Mouse (Mus musculus): ENCODE results near the gene Rbm42. TPM values are rescaled to one million over a fixed set of nuclear protein-coding genes. Genes with fewer than 3 reads are reported as not detected.
A peak's percentile ranks its signal among the peaks of the same experiment; 100 is the strongest.

Gene Rbm42
- polyA plus RNA-seq, 1 experiment from 2014 or later, result 106 TPM

DNA sequence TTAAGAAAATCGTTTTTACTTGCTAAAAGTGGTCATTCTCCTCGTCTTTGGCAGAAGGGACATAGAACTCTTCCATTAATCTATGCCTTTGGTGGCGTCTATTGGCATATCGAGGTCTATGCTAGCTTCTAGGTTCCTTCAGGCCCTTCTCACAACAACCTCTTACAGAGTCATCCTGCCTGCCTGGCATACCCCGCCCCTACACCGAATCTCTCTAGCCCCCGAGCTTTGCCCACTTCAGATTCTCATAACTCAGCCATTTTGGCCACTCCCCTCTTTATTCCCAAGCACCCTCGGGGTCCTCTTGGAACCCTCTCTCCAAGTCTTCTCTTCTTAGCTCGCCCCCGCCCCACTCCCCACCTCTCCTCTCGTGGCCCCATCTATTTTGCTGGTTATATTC, 15.2 kb upstream of the Rbm42 start:
- 0 out of 2 replicates have a peak overlapping the region, but pooled peaks have one; percentile 18 for H3K27ac ChIP-seq (ENCODE audit: low read length)
- peak; percentile 50; the same call in 1 of the 2 replicates for ATAC-seq (ENCODE audit: low read depth)
- no peaks in the 10 kb centered on the region for H3K27me3 ChIP-seq (ENCODE audit: control insufficient read depth, insufficient read depth, low read depth, low read length)
- H3K36me3 ChIP-seq (ENCODE audit: control insufficient read depth, insufficient read depth, low read length), result peaks cover 4% of the 10 kb centered on the region; the same call in 1 of the 2 replicates
- WGBS, result 5% methylated on average over 11 of the region's 11 CpGs
- peaks cover 5% of the 10 kb centered on the region for H3K4me1 ChIP-seq (replicated peaks; ENCODE audit: control insufficient read depth, insufficient read depth, low read length)
- H3K9me3 ChIP-seq (ENCODE audit: control insufficient read depth, low read length), result no peaks in the 10 kb centered on the region
- H3K4me2 ChIP-seq (ENCODE audit: low read depth, low read length), result peak overlapping the region; percentile 68
- peak overlapping the region; percentile 78 for H3K4me3 ChIP-seq (ENCODE audit: low read length)
- peak overlapping the region; percentile 86 for H3K9ac ChIP-seq (ENCODE audit: low read length)

DNA sequence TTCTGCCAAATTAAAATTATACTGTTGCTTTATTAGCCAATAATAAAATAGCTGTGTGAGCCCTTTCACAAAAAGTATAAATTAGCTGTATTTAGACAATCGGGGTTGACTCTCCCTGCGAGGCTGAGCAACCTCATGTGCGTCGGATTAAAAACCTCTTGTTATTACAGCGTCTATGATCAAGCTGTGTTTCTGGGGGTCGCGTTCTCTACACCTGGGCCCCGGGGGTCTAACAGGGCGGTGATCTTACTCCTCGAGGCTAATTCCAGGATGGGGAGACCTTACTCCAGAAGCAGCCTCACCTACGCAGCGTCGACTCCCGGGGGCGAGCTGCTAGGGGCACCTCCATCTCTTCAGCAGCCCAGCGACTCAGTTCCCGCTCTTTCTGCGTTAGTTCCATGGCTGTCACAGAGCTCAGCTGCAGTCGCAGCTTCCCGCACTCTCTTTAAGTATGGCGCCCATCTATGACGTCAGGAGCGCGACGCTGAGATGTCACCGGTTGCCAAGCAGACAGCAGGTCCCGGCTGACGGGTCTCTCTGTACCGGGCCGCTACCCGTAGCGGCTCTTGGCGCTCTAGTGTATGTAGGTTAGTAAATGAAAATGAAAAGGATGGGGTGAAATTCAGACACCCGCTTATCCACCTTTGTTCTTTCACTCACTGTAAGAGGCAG, 14.5 kb upstream of the Rbm42 start, which contains the start of gene Haus5:
TSS of gene Haus5 (minus strand) at position 466 of the 672 bp plus-strand sequence.
- Histone ChIP-seq H3K9ac (ENCODE audit: low read length) (peak within 1 kb of the TSS; percentile 86), H3K27ac (ENCODE audit: low read length) (0 out of 2 replicates have a peak within 1 kb of the TSS, but pooled peaks have one; percentile 18), H3K36me3 (ENCODE audit: control insufficient read depth, insufficient read depth, low read length) (peaks cover 7% of the 10 kb centered on the region), H3K4me1 (replicated peaks; ENCODE audit: control insufficient read depth, insufficient read depth, low read length) (peaks cover 5% of the 10 kb centered on the region), H3K4me3 (ENCODE audit: low read length) (peak within 1 kb of the TSS; percentile 78), H3K27me3 (ENCODE audit: control insufficient read depth, insufficient read depth, low read depth, low read length) (no peaks in the 10 kb centered on the region), H3K9me3 (ENCODE audit: control insufficient read depth, low read length) (no peaks in the 10 kb centered on the region), H3K4me2 (ENCODE audit: low read depth, low read length) (peak within 1 kb of the TSS; percentile 68)
- peak; percentile 96 for ATAC-seq (ENCODE audit: low read depth)
- under 1% methylated on average over 34 of the region's 34 CpGs for whole genome bisulfite sequencing

DNA sequence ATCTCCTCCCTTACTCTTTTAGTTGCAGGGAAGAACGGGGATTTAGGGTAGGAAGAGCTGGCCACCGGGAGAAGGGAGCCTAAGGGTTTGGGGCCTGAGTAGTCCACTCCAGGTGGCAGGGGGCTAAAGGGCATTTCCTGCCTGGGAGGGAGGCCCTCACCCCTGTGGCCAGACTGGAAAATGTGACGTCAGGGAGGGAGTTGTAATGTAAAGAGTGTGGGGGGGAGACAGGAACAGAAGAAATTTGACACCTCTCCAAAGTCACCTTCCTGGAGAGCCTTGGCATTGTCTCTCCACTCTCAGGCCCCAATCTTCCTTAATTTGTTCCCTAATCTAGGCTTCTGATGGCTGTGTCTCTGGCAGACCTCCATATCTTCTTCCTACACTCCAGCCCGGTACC, 11.0 kb downstream of the Rbm42 start:
- Histone ChIP-seq H3K9me3 (ENCODE audit: control insufficient read depth, low read length) (no peaks in the 10 kb centered on the region), H3K27ac (ENCODE audit: low read length) (no peak overlapping the region), H3K9ac (ENCODE audit: low read length) (no peak overlapping the region), H3K27me3 (ENCODE audit: control insufficient read depth, insufficient read depth, low read depth, low read length) (peaks cover 27% of the 10 kb centered on the region), H3K4me1 (replicated peaks; ENCODE audit: control insufficient read depth, insufficient read depth, low read length) (no peaks in the 10 kb centered on the region; the same call in 1 of the 2 replicates), H3K4me2 (ENCODE audit: low read depth, low read length) (no peak overlapping the region), H3K4me3 (ENCODE audit: low read length) (no peak overlapping the region), H3K36me3 (ENCODE audit: control insufficient read depth, insufficient read depth, low read length) (peaks cover 25% of the 10 kb centered on the region)
- no peak for ATAC-seq (ENCODE audit: low read depth)
- WGBS, result 8% methylated on average over 4 of the region's 4 CpGs

DNA sequence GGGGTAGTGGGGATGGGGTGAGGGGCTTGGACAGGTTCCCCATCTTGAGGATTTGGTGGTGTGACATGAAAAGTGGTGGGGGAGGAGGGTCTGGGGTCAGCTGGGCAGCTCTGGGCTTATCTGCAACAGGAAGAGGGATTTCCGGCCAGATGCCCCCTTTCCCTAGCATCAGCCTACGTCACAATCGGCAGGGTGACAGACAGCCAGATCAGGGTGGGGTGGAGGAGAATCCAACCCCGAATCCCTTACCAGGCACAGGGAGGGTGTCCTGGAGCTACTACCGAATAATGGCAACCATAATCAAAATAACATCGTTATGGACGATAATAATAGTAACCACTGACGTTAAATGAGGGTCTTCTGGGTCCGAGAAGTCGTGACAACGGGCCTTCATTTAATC, 13.7 kb downstream of the Rbm42 start:
- no peaks in the 10 kb centered on the region; the same call in 1 of the 2 replicates for H3K4me1 ChIP-seq (replicated peaks; ENCODE audit: control insufficient read depth, insufficient read depth, low read length)
- H3K9me3 ChIP-seq (ENCODE audit: control insufficient read depth, low read length), result no peaks in the 10 kb centered on the region
- no peak for ATAC-seq (ENCODE audit: low read depth)
- H3K4me2 ChIP-seq (ENCODE audit: low read depth, low read length), result no peak overlapping the region
- H3K9ac ChIP-seq (ENCODE audit: low read length), result no peak overlapping the region
- H3K36me3 ChIP-seq (ENCODE audit: control insufficient read depth, insufficient read depth, low read length), result peaks cover 8% of the 10 kb centered on the region
- WGBS, result 23% methylated on average over 11 of the region's 11 CpGs
- no peak overlapping the region for H3K27ac ChIP-seq (ENCODE audit: low read length)
- peaks cover 46% of the 10 kb centered on the region for H3K27me3 ChIP-seq (ENCODE audit: control insufficient read depth, insufficient read depth, low read depth, low read length)
- H3K4me3 ChIP-seq (ENCODE audit: low read length), result no peak overlapping the region

DNA sequence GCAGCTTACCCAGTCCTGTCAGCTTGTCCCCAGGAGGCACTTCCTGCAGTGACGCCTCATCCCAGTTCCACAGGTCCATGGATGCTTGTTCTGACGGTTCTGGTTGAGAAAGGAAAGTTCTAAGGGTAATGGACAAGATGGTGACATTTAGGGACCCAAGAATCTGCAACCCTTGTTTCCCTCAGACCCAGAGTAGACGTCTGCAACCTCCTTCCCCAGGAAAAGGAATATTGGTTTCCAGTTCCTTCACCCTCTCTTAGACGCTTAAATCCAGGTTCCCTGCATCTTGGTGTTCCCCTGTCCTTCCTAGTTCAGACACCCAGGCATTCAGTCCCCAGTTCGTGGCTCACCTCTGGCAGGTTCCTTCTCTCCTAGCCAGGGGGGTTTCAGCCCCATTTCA, 14.4 kb downstream of the Rbm42 start, which contains the start of gene Etv2:
TSS of gene Etv2 (minus strand) at position 101 of the 400 bp plus-strand sequence.
- Histone ChIP-seq H3K4me3 (ENCODE audit: low read length) (peak within 1 kb of the TSS; percentile 9; the same call in 1 of the 2 replicates), H3K9ac (ENCODE audit: low read length) (no peak within 1 kb of the TSS), H3K4me2 (ENCODE audit: low read depth, low read length) (peak within 1 kb of the TSS; percentile 26), H3K4me1 (replicated peaks; ENCODE audit: control insufficient read depth, insufficient read depth, low read length) (no peaks in the 10 kb centered on the region; the same call in 1 of the 2 replicates), H3K27me3 (ENCODE audit: control insufficient read depth, insufficient read depth, low read depth, low read length) (peaks cover 48% of the 10 kb centered on the region), H3K27ac (ENCODE audit: low read length) (no peak within 1 kb of the TSS), H3K36me3 (ENCODE audit: control insufficient read depth, insufficient read depth, low read length) (peaks cover 4% of the 10 kb centered on the region; the same call in 1 of the 2 replicates), H3K9me3 (ENCODE audit: control insufficient read depth, low read length) (no peaks in the 10 kb centered on the region)
- WGBS, result 1% methylated on average over 5 of the region's 5 CpGs
- ATAC-seq (ENCODE audit: low read depth), result no peak

DNA sequence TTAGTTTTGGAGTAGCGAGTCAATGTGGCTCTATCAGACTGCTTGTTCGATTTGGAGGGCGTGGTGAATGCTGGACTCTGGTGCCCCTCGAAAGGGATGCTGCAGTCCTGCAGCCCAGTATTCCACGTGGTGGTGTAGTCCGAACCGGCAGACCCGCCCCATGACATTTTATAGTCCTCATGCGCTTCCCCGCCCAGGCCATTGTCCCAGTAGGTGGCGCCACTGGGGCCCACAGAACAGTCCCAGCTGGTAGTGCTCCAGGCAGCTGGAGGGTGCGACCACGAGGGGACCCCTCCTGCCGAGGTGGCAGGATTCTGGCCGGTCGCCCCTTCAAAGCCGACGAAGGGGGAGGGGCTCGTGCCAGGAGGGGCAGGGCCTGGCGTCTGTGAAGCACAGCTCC, 15.5 kb downstream of the Rbm42 start:
- WGBS, result under 1% methylated on average over 20 of the region's 20 CpGs
- Histone ChIP-seq H3K4me3 (ENCODE audit: low read length) (peak overlapping the region; percentile 9; the same call in 1 of the 2 replicates), H3K9me3 (ENCODE audit: control insufficient read depth, low read length) (no peaks in the 10 kb centered on the region)

DNA sequence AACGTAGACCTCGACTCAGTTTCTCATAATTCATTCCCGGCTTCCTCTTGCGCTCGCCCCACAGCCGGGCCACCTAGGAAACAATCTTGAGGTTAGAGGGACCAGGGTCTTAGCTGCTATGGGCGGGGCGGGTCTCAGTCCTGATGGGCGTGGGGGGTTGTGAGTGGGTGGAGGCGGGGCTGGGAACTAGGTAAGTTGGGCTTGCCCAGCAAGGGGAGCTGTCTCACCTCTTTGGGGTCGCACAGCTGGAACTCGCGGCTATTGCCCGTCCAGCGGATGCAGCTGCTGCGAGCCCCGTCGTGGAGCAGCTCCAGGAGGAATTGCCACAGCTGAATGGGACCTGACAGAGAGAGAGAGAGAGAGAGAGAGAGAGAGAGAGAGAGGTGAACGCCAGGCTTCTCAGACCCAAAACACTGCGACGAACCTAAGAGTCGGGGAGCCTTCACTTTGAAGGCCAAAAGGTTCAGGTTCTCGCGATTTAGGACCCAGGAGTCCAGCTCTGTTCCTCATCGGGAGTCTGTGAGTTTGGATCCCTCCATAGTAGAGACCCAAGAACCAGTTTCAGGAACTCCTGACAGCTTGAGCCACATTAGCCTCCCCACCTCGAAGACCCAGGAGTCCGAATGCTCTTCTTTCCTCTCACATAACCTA, 16.2 kb downstream of the Rbm42 start:
- H3K9me3 ChIP-seq (ENCODE audit: control insufficient read depth, low read length), result no peaks in the 10 kb centered on the region
- no peak overlapping the region for H3K27ac ChIP-seq (ENCODE audit: low read length)
- no peak overlapping the region for H3K9ac ChIP-seq (ENCODE audit: low read length)
- H3K4me3 ChIP-seq (ENCODE audit: low read length), result peak overlapping the region; percentile 3; the same call in 1 of the 2 replicates
- H3K4me2 ChIP-seq (ENCODE audit: low read depth, low read length), result no peak overlapping the region
- no peaks in the 10 kb centered on the region for H3K36me3 ChIP-seq (ENCODE audit: control insufficient read depth, insufficient read depth, low read length)
- peaks cover 48% of the 10 kb centered on the region for H3K27me3 ChIP-seq (ENCODE audit: control insufficient read depth, insufficient read depth, low read depth, low read length)
- no peak for ATAC-seq (ENCODE audit: low read depth)
- WGBS, result 3% methylated on average over 26 of the region's 27 CpGs
- no peaks in the 10 kb centered on the region; the same call in 1 of the 2 replicates for H3K4me1 ChIP-seq (replicated peaks; ENCODE audit: control insufficient read depth, insufficient read depth, low read length)

More for the DNA sequence above, 15.5 kb downstream of the Rbm42 start:
- peak; percentile 70 for ATAC-seq (ENCODE audit: low read depth)
- H3K4me2 ChIP-seq (ENCODE audit: low read depth, low read length), result peak overlapping the region; percentile 26
- no peak overlapping the region for H3K9ac ChIP-seq (ENCODE audit: low read length)
- H3K27me3 ChIP-seq (ENCODE audit: control insufficient read depth, insufficient read depth, low read depth, low read length), result peaks cover 48% of the 10 kb centered on the region
- no peaks in the 10 kb centered on the region; the same call in 1 of the 2 replicates for H3K4me1 ChIP-seq (replicated peaks; ENCODE audit: control insufficient read depth, insufficient read depth, low read length)
- no peak overlapping the region for H3K27ac ChIP-seq (ENCODE audit: low read length)
- H3K36me3 ChIP-seq (ENCODE audit: control insufficient read depth, insufficient read depth, low read length), result no peaks in the 10 kb centered on the region

DNA sequence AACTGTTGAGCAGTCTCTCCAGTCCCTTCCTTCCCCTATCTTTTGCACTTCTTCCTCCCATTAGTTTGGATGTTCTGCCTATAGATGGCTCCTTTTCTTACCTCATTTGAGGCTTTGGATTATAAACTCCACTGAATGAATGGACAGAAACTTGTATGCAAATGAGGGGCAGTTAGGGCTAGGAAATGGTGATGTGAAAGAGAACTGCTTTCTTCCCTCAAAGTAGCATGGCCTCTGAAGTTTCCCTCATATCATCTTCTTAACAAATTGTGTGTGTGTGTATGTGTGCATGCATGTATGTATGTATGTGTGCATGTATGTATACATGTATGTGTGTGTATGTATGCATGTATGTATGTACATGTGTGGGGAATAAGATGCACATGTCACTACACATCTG, 21.1 kb downstream of the Rbm42 start:
- H3K4me3 ChIP-seq (ENCODE audit: low read length), result no peak overlapping the region
- no peak overlapping the region for H3K27ac ChIP-seq (ENCODE audit: low read length)
- no peaks in the 10 kb centered on the region for H3K9me3 ChIP-seq (ENCODE audit: control insufficient read depth, low read length)
- H3K4me1 ChIP-seq (replicated peaks; ENCODE audit: control insufficient read depth, insufficient read depth, low read length), result peaks cover 9% of the 10 kb centered on the region
- ATAC-seq (ENCODE audit: low read depth), result no peak
- H3K27me3 ChIP-seq (ENCODE audit: control insufficient read depth, insufficient read depth, low read depth, low read length), result peaks cover 20% of the 10 kb centered on the region
- H3K9ac ChIP-seq (ENCODE audit: low read length), result no peak overlapping the region
- peaks cover 3% of the 10 kb centered on the region; the same call in 1 of the 2 replicates for H3K36me3 ChIP-seq (ENCODE audit: control insufficient read depth, insufficient read depth, low read length)
- no peak overlapping the region for H3K4me2 ChIP-seq (ENCODE audit: low read depth, low read length)

DNA sequence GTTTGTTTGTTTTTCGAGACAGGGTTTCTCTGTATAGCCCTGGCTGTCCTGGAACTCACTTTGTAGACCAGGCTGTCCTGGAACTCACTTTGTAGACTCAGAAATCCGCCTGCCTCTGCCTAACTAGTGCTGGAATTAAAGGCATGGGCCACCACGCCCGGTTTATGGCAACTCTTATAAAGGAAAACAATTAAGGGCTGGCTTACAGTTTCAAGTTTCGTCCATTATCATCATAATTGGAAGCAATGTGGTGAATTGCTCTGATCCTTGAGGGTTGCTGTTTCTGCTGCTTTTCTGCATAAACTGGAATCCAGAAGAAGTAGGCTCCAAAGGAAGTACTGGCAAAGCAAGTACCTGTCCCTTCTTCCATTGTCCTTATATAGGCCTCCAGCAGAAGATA, 23.5 kb downstream of the Rbm42 start:
- H3K27me3 ChIP-seq (ENCODE audit: control insufficient read depth, insufficient read depth, low read depth, low read length), result peaks cover 2% of the 10 kb centered on the region; the same call in 1 of the 2 replicates
- peaks cover 25% of the 10 kb centered on the region for H3K36me3 ChIP-seq (ENCODE audit: control insufficient read depth, insufficient read depth, low read length)
- no peak for ATAC-seq (ENCODE audit: low read depth)
- 79% methylated on average over 5 of the region's 5 CpGs for WGBS
- no peak overlapping the region for H3K4me3 ChIP-seq (ENCODE audit: low read length)
- H3K27ac ChIP-seq (ENCODE audit: low read length), result no peak overlapping the region
- peaks cover 9% of the 10 kb centered on the region for H3K4me1 ChIP-seq (replicated peaks; ENCODE audit: control insufficient read depth, insufficient read depth, low read length)
- H3K9ac ChIP-seq (ENCODE audit: low read length), result no peak overlapping the region
- peak overlapping the region; percentile 62; the same call in 1 of the 2 replicates for H3K4me2 ChIP-seq (ENCODE audit: low read depth, low read length)
- H3K9me3 ChIP-seq (ENCODE audit: control insufficient read depth, low read length), result no peaks in the 10 kb centered on the region
